Mouse (Mus musculus) stomach, embryonic 14.5 days (tissue): ENCODE results near the gene Hoxd4. TPM values are rescaled to one million over a fixed set of nuclear protein-coding genes. Genes with fewer than 3 reads are reported as not detected.

Source experiments
- ATAC-seq: fragments of 200-750 bp; cut with Nextera tagmentation; 2 replicates; pipeline ENCODE4 v1.8.0; 2017; ENCODE audit warnings: low read depth, moderate TSS enrichment; ENCODE audit not compliant: insufficient number of reproducible peaks, insufficient read depth, low FRiP score
- H3K27ac ChIP-seq: fragments of 300-500 bp; sonication (generic); 2 replicates; pipeline ENCODE4 v1.5.1; 2014; ENCODE audit warnings: mild to moderate bottlenecking, low read length, moderate library complexity, mixed read lengths
- H3K27me3 ChIP-seq: fragments of 300-500 bp; sonication (generic); 2 replicates; pipeline ENCODE4 v1.6.1; 2014; ENCODE audit warnings: low read length, control low read depth, mixed read lengths; ENCODE audit not compliant: control insufficient read depth, insufficient read depth
- H3K36me3 ChIP-seq: fragments of 300-500 bp; sonication (generic); 2 replicates; pipeline ENCODE4 v1.6.1; 2014; ENCODE audit warnings: mild to moderate bottlenecking, control low read depth, low read length, moderate library complexity, mixed read lengths; ENCODE audit not compliant: control insufficient read depth, insufficient read depth
- H3K4me1 ChIP-seq: fragments of 300-500 bp; sonication (generic); 2 replicates; pipeline ENCODE4 v1.6.1; 2014; ENCODE audit warnings: low read length, control low read depth, mixed read lengths; ENCODE audit not compliant: control insufficient read depth, insufficient read depth
- H3K4me2 ChIP-seq: fragments of 300-500 bp; sonication (generic); replicated peaks from 2 replicates; pipeline ENCODE4 v1.6.1; 2014; ENCODE audit warnings: low read depth, low read length, control low read depth
- H3K4me3 ChIP-seq: fragments of 300-500 bp; sonication (generic); 2 replicates; pipeline ENCODE4 v1.5.1; 2014; ENCODE audit warnings: low read depth, low read length, control low read depth
- H3K9ac ChIP-seq: fragments of 300-500 bp; sonication (generic); replicated peaks from 2 replicates; pipeline ENCODE4 v1.6.1; 2014; ENCODE audit warnings: low read depth, mild to moderate bottlenecking, control low read depth, low read length, moderate library complexity, mixed read lengths
- H3K9me3 ChIP-seq: fragments of 300-500 bp; sonication (generic); 2 replicates; pipeline ENCODE4 v1.6.1; 2016; ENCODE audit warnings: low read depth, low read length, control low read depth; ENCODE audit not compliant: control insufficient read depth
- WGBS: fragments of 180-500 bp; shearing (Covaris S2); extraction: QIAGEN DNeasy Blood & Tissue Kit; methylation state at CpG from one replicate; pipeline ENCODE4 v1.1.7; 2014; 5-methylcytosine and 5-hydroxymethylcytosine counted together
- polyA plus RNA-seq: library from polyadenylated mRNA; unstranded; fragments of >200 nt; fragmentation: Nextera tagmentation; extraction: Ambion mirVana; gene quantifications from 2 replicates; pipeline ENCODE4 v1.2.1, GENCODE M21; 2014

Gene Hoxd4
- polyA plus RNA-seq, 1 experiment from 2014 or later: 0.81 TPM

DNA sequence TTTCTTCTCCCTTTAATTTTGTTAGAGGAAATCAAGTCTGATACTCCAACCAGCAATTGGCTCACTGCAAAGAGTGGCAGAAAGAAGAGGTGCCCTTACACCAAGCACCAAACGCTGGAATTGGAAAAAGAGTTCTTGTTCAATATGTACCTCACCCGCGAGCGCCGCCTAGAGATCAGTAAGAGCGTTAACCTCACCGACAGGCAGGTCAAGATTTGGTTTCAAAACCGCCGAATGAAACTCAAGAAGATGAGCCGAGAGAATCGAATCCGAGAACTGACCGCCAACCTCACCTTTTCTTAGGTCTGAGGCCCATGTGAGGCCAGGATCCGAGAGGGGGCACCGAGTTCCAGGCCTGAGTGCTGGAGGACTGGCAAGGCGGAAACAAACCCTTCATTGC lies 17.7 kb upstream of the Hoxd4 start:
- Histone ChIP-seq H3K4me2 (no peak overlapping the region), H3K4me1 (no peaks in the 10 kb centered on the region), H3K27me3 (peaks cover 72% of the 10 kb centered on the region), H3K9me3 (no peaks in the 10 kb centered on the region), H3K4me3 (no peak overlapping the region), H3K27ac (no peak overlapping the region), H3K36me3 (no peaks in the 10 kb centered on the region), H3K9ac (no peak overlapping the region)
- 2% methylated on average over 16 of the region's 16 CpGs for WGBS
- ATAC-seq: no peak

GRCm38 (mm10) chr2:74695383-74695782 lies 16.3 kb upstream of the Hoxd4 start:
- no peaks in the 10 kb centered on the region for H3K4me1 ChIP-seq
- no peak overlapping the region for H3K9ac ChIP-seq
- H3K4me2 ChIP-seq: no peak overlapping the region
- H3K36me3 ChIP-seq: no peaks in the 10 kb centered on the region
- WGBS: 6% methylated on average over 1 of the region's 1 CpGs
- H3K4me3 ChIP-seq: no peak overlapping the region
- H3K9me3 ChIP-seq: no peaks in the 10 kb centered on the region
- H3K27me3 ChIP-seq: peaks cover 71% of the 10 kb centered on the region
- no peak overlapping the region for H3K27ac ChIP-seq
- no peak for ATAC-seq

GRCm38 (mm10) chr2:74695813-74696430 lies 15.8 kb upstream of the Hoxd4 start:
- no peak overlapping the region for H3K9ac ChIP-seq
- no peaks in the 10 kb centered on the region for H3K9me3 ChIP-seq
- no peak overlapping the region for H3K27ac ChIP-seq
- peaks cover 76% of the 10 kb centered on the region for H3K27me3 ChIP-seq
- no peak for ATAC-seq
- no peak overlapping the region for H3K4me2 ChIP-seq
- no peaks in the 10 kb centered on the region for H3K4me1 ChIP-seq
- no peaks in the 10 kb centered on the region for H3K36me3 ChIP-seq
- 2% methylated on average over 7 of the region's 7 CpGs for WGBS
- H3K4me3 ChIP-seq: no peak overlapping the region

GRCm38 (mm10) chr2:74696442-74697335 lies 15.0 kb upstream of the Hoxd4 start:
- no peak overlapping the region for H3K9ac ChIP-seq
- no peak for ATAC-seq
- H3K4me1 ChIP-seq: no peaks in the 10 kb centered on the region
- peaks cover 73% of the 10 kb centered on the region for H3K27me3 ChIP-seq
- 4% methylated on average over 34 of the region's 34 CpGs for WGBS
- no peaks in the 10 kb centered on the region for H3K9me3 ChIP-seq
- H3K36me3 ChIP-seq: no peaks in the 10 kb centered on the region
- no peak overlapping the region for H3K27ac ChIP-seq
- no peak overlapping the region for H3K4me3 ChIP-seq
- H3K4me2 ChIP-seq: no peak overlapping the region

- peaks cover 64% of the 10 kb centered on the region for H3K27me3 ChIP-seq
- ATAC-seq: no peak
- H3K27ac ChIP-seq: no peak within 1 kb of the TSS
- H3K4me3 ChIP-seq: peak within 1 kb of the TSS; percentile 19
- H3K4me1 ChIP-seq: no peaks in the 10 kb centered on the region
- H3K9me3 ChIP-seq: no peaks in the 10 kb centered on the region
- H3K9ac ChIP-seq: no peak within 1 kb of the TSS
- 1% methylated on average over 43 of the region's 43 CpGs for WGBS
- H3K36me3 ChIP-seq: no peaks in the 10 kb centered on the region
- H3K4me2 ChIP-seq: peak within 1 kb of the TSS; percentile 28
Observed at GRCm38 (mm10) chr2:74697567-74698121, 14.1 kb upstream of the Hoxd4 start, which contains the start of gene Hoxd9. TSS of gene Hoxd9 (plus strand) at chr2:74697727.

- WGBS: under 1% methylated on average over 66 of the region's 86 CpGs
- H3K9me3 ChIP-seq: no peaks in the 10 kb centered on the region
- peak overlapping the region; percentile 19 for H3K4me3 ChIP-seq
- H3K4me2 ChIP-seq: peak overlapping the region; percentile 28
- no peak overlapping the region for H3K27ac ChIP-seq
- H3K36me3 ChIP-seq: no peaks in the 10 kb centered on the region
- no peaks in the 10 kb centered on the region for H3K4me1 ChIP-seq
- H3K27me3 ChIP-seq: peaks cover 67% of the 10 kb centered on the region
- no peak overlapping the region for H3K9ac ChIP-seq
- ATAC-seq: no peak; the same call in 1 of the 2 replicates
Observed at GRCm38 (mm10) chr2:74698201-74699052, 13.3 kb upstream of the Hoxd4 start.

- Histone ChIP-seq H3K9ac (no peak overlapping the region), H3K27me3 (peaks cover 68% of the 10 kb centered on the region), H3K27ac (no peak overlapping the region), H3K4me1 (no peaks in the 10 kb centered on the region), H3K9me3 (no peaks in the 10 kb centered on the region), H3K4me2 (no peak overlapping the region), H3K4me3 (no peak overlapping the region), H3K36me3 (no peaks in the 10 kb centered on the region)
- WGBS: under 1% methylated on average over 17 of the region's 17 CpGs
- ATAC-seq: no peak
Observed at GRCm38 (mm10) chr2:74699053-74699430, 12.7 kb upstream of the Hoxd4 start.
